Mouse (Mus musculus): ENCODE measurements around the gene Aspa. TPM values are rescaled to one million over a fixed set of nuclear protein-coding genes. Genes with fewer than 3 reads are reported as not detected.

Aspa gene
- polyA plus RNA-seq (2014; fragmentation: Nextera tagmentation; extraction: Ambion mirVana), result 0.38 TPM in 2 replicates

- Histone ChIP-seq H3K4me1 (replicated peaks; ENCODE audit: control insufficient read depth, insufficient read depth, low read length) (0 out of 2 replicates have a peak, but pooled peaks cover 2% of the 10 kb centered on the region), H3K27me3 (replicated peaks; ENCODE audit: control insufficient read depth, insufficient read depth, low read length) (no peaks in the 10 kb centered on the region), H3K4me2 (ENCODE audit: low read length) (no peak within 1 kb of the TSS), H3K27ac (ENCODE audit: low read depth) (no peak within 1 kb of the TSS), H3K36me3 (ENCODE audit: control insufficient read depth, insufficient read depth, low read length) (no peaks in the 10 kb centered on the region), H3K9me3 (ENCODE audit: control insufficient read depth, low read length) (no peaks in the 10 kb centered on the region), H3K4me3 (ENCODE audit: low read depth, low read length) (no peak within 1 kb of the TSS), H3K9ac (ENCODE audit: low read length) (no peak within 1 kb of the TSS)
- DNase-seq (ENCODE audit: low spot score) (no peak), ATAC-seq (replicated peaks; ENCODE audit: low FRiP score, low TSS enrichment, low read depth) (no peak)
- WGBS, result 79% methylated on average over 27 of the region's 27 CpGs
These were observed at the start of gene Aspa, which contains the start of the genes Gm49340 and Spata22 for GRCm38 (mm10) chr11:73329442-73329841. TSS of gene Aspa (minus strand) at chr11:73329596. TSS of gene Gm49340 (plus strand) at chr11:73329741. TSS of gene Spata22 (plus strand) at chr11:73329741.

DNA sequence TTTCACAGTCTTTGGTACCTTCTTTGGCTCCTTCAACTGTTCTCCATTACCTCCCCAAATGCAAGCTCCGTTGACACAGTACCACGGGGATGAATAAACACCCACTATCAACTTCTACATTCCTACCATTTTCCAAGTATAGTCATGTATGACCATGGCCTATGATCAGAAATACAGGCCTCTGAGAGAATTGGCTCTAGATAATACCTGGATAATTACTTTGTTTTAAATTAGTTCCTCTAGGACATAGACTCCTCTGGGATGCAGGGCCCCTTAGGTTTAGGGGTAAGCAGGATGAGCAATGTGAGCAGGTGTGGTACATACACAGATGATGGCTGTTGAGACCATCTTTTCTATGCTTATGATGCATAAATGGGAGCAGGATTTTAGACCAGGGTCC lies 41.5 kb upstream of the Aspa start, which contains the start of gene Olfr376:
Gene Olfr376, plus strand, starts transcription at position 301 of the 400 bp plus-strand sequence.
- DNase-seq (ENCODE audit: low spot score) (no peak), ATAC-seq (replicated peaks; ENCODE audit: low FRiP score, low TSS enrichment, low read depth) (no peak)
- Histone ChIP-seq H3K27ac (ENCODE audit: low read depth) (no peak within 1 kb of the TSS), H3K9me3 (ENCODE audit: control insufficient read depth, low read length) (no peaks in the 10 kb centered on the region), H3K4me2 (ENCODE audit: low read length) (no peak within 1 kb of the TSS), H3K4me3 (ENCODE audit: low read depth, low read length) (no peak within 1 kb of the TSS), H3K36me3 (ENCODE audit: control insufficient read depth, insufficient read depth, low read length) (no peaks in the 10 kb centered on the region), H3K4me1 (replicated peaks; ENCODE audit: control insufficient read depth, insufficient read depth, low read length) (no peaks in the 10 kb centered on the region), H3K27me3 (replicated peaks; ENCODE audit: control insufficient read depth, insufficient read depth, low read length) (no peaks in the 10 kb centered on the region), H3K9ac (ENCODE audit: low read length) (no peak within 1 kb of the TSS)
- 89% methylated on average over 2 of the region's 2 CpGs for WGBS

DNA sequence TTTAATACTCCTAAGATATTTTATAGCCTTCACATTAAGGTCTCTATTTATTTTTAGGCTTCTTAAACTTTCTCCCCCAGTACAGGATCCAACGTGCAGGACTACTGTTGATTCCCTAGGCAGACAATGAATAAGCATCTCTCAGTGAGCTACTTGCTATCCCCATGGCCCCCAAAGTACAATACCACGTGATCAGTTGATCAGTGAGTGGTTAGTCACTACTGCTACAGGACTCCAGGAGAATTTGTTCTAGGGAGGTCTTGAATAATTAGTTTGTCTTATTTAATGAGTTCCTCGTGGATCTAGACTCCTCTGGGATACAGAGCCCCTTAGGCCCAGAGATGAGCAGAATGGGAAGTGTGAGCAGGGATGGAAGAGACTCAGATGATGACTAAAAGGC lies 21.1 kb upstream of the Aspa start, which contains the start of gene Olfr20:
Gene Olfr20, plus strand, starts transcription at position 301 of the 400 bp plus-strand sequence.
- Histone ChIP-seq H3K4me3 (ENCODE audit: low read depth, low read length) (no peak within 1 kb of the TSS), H3K9ac (ENCODE audit: low read length) (no peak within 1 kb of the TSS), H3K27ac (ENCODE audit: low read depth) (no peak within 1 kb of the TSS), H3K27me3 (replicated peaks; ENCODE audit: control insufficient read depth, insufficient read depth, low read length) (no peaks in the 10 kb centered on the region), H3K4me1 (replicated peaks; ENCODE audit: control insufficient read depth, insufficient read depth, low read length) (no peaks in the 10 kb centered on the region), H3K36me3 (ENCODE audit: control insufficient read depth, insufficient read depth, low read length) (no peaks in the 10 kb centered on the region), H3K9me3 (ENCODE audit: control insufficient read depth, low read length) (no peaks in the 10 kb centered on the region), H3K4me2 (ENCODE audit: low read length) (no peak within 1 kb of the TSS)
- ATAC-seq (replicated peaks; ENCODE audit: low FRiP score, low TSS enrichment, low read depth), result no peak
- WGBS, result 50% methylated on average over 3 of the region's 3 CpGs
- no peak for DNase-seq (ENCODE audit: low spot score)

GRCm38 (mm10) chr11:73336919-73337318 lies 7.5 kb upstream of the Aspa start:
- Histone ChIP-seq H3K9me3 (ENCODE audit: control insufficient read depth, low read length) (no peaks in the 10 kb centered on the region), H3K27me3 (replicated peaks; ENCODE audit: control insufficient read depth, insufficient read depth, low read length) (no peaks in the 10 kb centered on the region), H3K27ac (ENCODE audit: low read depth) (no peak overlapping the region), H3K4me3 (ENCODE audit: low read depth, low read length) (no peak overlapping the region), H3K9ac (ENCODE audit: low read length) (no peak overlapping the region), H3K4me1 (replicated peaks; ENCODE audit: control insufficient read depth, insufficient read depth, low read length) (no peaks in the 10 kb centered on the region), H3K36me3 (ENCODE audit: control insufficient read depth, insufficient read depth, low read length) (no peaks in the 10 kb centered on the region), H3K4me2 (ENCODE audit: low read length) (no peak overlapping the region)
- DNase-seq (ENCODE audit: low spot score), result no peak
- no peak for ATAC-seq (replicated peaks; ENCODE audit: low FRiP score, low TSS enrichment, low read depth)
- 74% methylated on average over 4 of the region's 4 CpGs for WGBS

DNA sequence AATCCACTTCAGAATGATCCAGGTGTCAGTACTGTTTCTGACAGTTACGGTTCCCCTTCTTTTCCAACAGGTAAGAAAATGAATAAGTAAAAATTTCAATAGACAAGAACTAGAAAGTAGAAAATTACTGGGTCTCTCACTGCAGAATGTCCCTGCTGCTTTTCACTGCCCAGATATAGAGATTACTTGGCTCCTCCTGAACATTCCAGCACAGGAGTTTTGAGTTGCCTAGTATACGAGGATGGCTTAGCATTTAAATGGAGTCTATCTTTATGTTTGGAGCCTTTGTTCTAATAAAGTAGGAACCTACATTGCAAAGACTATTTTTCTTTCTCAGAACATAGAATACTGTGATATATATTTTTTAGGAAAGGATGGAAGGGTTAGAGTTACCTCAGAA lies 4.0 kb upstream of the Aspa start:
- WGBS, result 79% methylated on average over 2 of the region's 2 CpGs
- no peak for DNase-seq (ENCODE audit: low spot score)
- H3K4me3 ChIP-seq (ENCODE audit: low read depth, low read length), result no peak overlapping the region
- H3K4me1 ChIP-seq (replicated peaks; ENCODE audit: control insufficient read depth, insufficient read depth, low read length), result no peaks in the 10 kb centered on the region
- H3K4me2 ChIP-seq (ENCODE audit: low read length), result no peak overlapping the region
- no peaks in the 10 kb centered on the region for H3K36me3 ChIP-seq (ENCODE audit: control insufficient read depth, insufficient read depth, low read length)
- no peaks in the 10 kb centered on the region for H3K27me3 ChIP-seq (replicated peaks; ENCODE audit: control insufficient read depth, insufficient read depth, low read length)
- H3K9me3 ChIP-seq (ENCODE audit: control insufficient read depth, low read length), result no peaks in the 10 kb centered on the region
- H3K27ac ChIP-seq (ENCODE audit: low read depth), result no peak overlapping the region
- no peak for ATAC-seq (replicated peaks; ENCODE audit: low FRiP score, low TSS enrichment, low read depth)
- no peak overlapping the region for H3K9ac ChIP-seq (ENCODE audit: low read length)

GRCm38 (mm10) chr11:73327361-73327760 lies 2.0 kb downstream of the Aspa start:
- no peak overlapping the region for H3K9ac ChIP-seq (ENCODE audit: low read length)
- no peaks in the 10 kb centered on the region for H3K9me3 ChIP-seq (ENCODE audit: control insufficient read depth, low read length)
- no peak overlapping the region for H3K27ac ChIP-seq (ENCODE audit: low read depth)
- WGBS, result 59% methylated on average over 4 of the region's 4 CpGs
- peak; percentile 52 for DNase-seq (ENCODE audit: low spot score)
- 0 out of 2 replicates have a peak, but pooled peaks have one; percentile 23 for ATAC-seq (replicated peaks; ENCODE audit: low FRiP score, low TSS enrichment, low read depth)
- H3K4me1 ChIP-seq (replicated peaks; ENCODE audit: control insufficient read depth, insufficient read depth, low read length), result 0 out of 2 replicates have a peak, but pooled peaks cover 2% of the 10 kb centered on the region
- H3K36me3 ChIP-seq (ENCODE audit: control insufficient read depth, insufficient read depth, low read length), result no peaks in the 10 kb centered on the region
- H3K4me3 ChIP-seq (ENCODE audit: low read depth, low read length), result no peak overlapping the region
- H3K4me2 ChIP-seq (ENCODE audit: low read length), result no peak overlapping the region
- no peaks in the 10 kb centered on the region for H3K27me3 ChIP-seq (replicated peaks; ENCODE audit: control insufficient read depth, insufficient read depth, low read length)

- H3K9me3 ChIP-seq (ENCODE audit: control insufficient read depth, low read length), result no peaks in the 10 kb centered on the region
- 0 out of 2 replicates have a peak, but pooled peaks cover 2% of the 10 kb centered on the region for H3K4me1 ChIP-seq (replicated peaks; ENCODE audit: control insufficient read depth, insufficient read depth, low read length)
- WGBS, result 29% methylated on average over 12 of the region's 12 CpGs
- no peaks in the 10 kb centered on the region for H3K27me3 ChIP-seq (replicated peaks; ENCODE audit: control insufficient read depth, insufficient read depth, low read length)
- H3K36me3 ChIP-seq (ENCODE audit: control insufficient read depth, insufficient read depth, low read length), result no peaks in the 10 kb centered on the region
- H3K9ac ChIP-seq (ENCODE audit: low read length), result no peak overlapping the region
- no peak overlapping the region for H3K4me3 ChIP-seq (ENCODE audit: low read depth, low read length)
- ATAC-seq (replicated peaks; ENCODE audit: low FRiP score, low TSS enrichment, low read depth) (no peak), DNase-seq (ENCODE audit: low spot score) (no peak)
- no peak overlapping the region for H3K27ac ChIP-seq (ENCODE audit: low read depth)
- H3K4me2 ChIP-seq (ENCODE audit: low read length), result peak overlapping the region; percentile 32
These were observed 2.9 kb downstream of the Aspa start for GRCm38 (mm10) chr11:73326485-73326886.

DNA sequence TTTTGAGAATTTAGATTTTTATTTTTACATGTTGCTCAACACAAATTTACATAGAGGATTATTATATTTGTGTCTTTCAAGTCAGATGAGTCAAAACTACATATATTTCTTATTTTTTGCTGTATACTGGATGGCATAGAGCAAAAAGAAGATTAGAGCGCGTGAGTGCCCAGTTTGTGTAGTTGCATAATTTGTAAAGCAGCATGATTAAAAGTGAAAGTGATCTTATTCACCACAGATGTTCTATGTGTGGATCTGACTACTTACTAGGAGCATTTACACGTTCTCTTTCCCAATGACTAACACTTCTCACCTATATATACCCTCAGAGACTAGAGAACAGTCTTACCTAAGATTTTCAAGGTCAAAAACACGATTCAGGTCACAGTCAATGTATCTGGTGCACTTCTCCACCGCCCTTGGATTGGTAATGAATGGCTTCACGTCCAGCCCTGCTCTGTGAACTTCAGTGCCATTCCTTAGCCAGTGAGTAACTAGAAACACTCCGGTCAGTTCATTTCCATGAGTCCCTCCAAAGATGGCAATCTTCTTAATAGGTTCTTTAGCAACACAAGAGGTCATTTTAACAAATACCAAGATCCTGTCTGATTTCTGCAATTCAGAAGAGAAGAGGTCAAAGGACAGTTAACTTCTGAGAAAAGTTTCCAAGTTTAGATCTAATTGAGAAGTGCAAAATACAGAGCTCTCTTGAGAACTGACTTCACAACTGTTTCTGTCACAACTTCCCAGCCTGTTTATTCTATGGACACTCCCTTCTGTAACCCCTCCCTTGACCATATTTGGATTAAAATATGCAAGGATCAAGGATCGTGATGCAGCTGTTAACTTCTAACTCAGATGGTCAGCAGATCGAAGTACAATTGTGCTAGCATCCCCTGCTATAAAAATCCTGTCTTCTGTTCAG lies 5.2 kb downstream of the Aspa start:
- ATAC-seq (replicated peaks; ENCODE audit: low FRiP score, low TSS enrichment, low read depth) (no peak), DNase-seq (ENCODE audit: low spot score) (no peak)
- Histone ChIP-seq H3K9ac (ENCODE audit: low read length) (no peak overlapping the region), H3K27ac (ENCODE audit: low read depth) (no peak overlapping the region), H3K4me2 (ENCODE audit: low read length) (no peak overlapping the region), H3K27me3 (replicated peaks; ENCODE audit: control insufficient read depth, insufficient read depth, low read length) (no peaks in the 10 kb centered on the region), H3K4me3 (ENCODE audit: low read depth, low read length) (no peak overlapping the region), H3K9me3 (ENCODE audit: control insufficient read depth, low read length) (no peaks in the 10 kb centered on the region), H3K36me3 (ENCODE audit: control insufficient read depth, insufficient read depth, low read length) (no peaks in the 10 kb centered on the region), H3K4me1 (replicated peaks; ENCODE audit: control insufficient read depth, insufficient read depth, low read length) (0 out of 2 replicates have a peak, but pooled peaks cover 2% of the 10 kb centered on the region)
- 63% methylated on average over 9 of the region's 9 CpGs for WGBS

All from intestine, embryonic 14.5 days (tissue).